In genomic region chr7:16313481-16314220, GRCm38 (mm10) we compare ENCODE assay signal across 8 mouse cellular contexts. TPM values are rescaled to one million over a fixed set of nuclear protein-coding genes. Genes with fewer than 3 reads are reported as not detected.
A peak's percentile ranks its signal among the peaks of the same experiment; 100 is the strongest.
DNase-seq lines count a peak whose midpoint lies in the region; ATAC-seq and TF ChIP-seq lines count a peak whose summit lies in the region.

No protein-coding gene starts in this region.

- TF ChIP-seq POLR2A in heart, adult 2 months (IDR thresholded peaks at IDR 0.05; ENCODE audit: insufficient read depth, low read depth, low read length) = peak; percentile 99
- TF ChIP-seq POLR2A in kidney, adult 2 months (IDR thresholded peaks at IDR 0.05; ENCODE audit: low read depth, low read length) = peak; percentile 86

- H3K27ac ChIP-seq in embryonic facial prominence, embryonic 12.5 days = peak overlapping the region; percentile 90
- H3K27ac ChIP-seq in heart, adult 2 months = peak overlapping the region; percentile 100
- H3K27ac ChIP-seq in kidney, adult 2 months (ENCODE audit: insufficient read depth, low read depth, low read length) = peak overlapping the region; percentile 91
- H3K27ac ChIP-seq in midbrain, postnatal 0 days (ENCODE audit: low read depth, low read length) = peak overlapping the region; percentile 93

- H3K4me3 ChIP-seq in embryonic facial prominence, embryonic 12.5 days = peak overlapping the region; percentile 71
- peak overlapping the region; percentile 83 for H3K4me3 ChIP-seq in heart, adult 2 months
- peak overlapping the region; percentile 83 for H3K4me3 ChIP-seq in kidney, adult 2 months (ENCODE audit: insufficient read depth, low read depth, low read length)
- peak overlapping the region; percentile 81 for H3K4me3 ChIP-seq in midbrain, postnatal 0 days (ENCODE audit: low read depth, low read length)

- intact Hi-C loops in heart, adult 2 months (cut with DNase I) = loop anchor here (1.0 to 10.0 kb wide), 4 partner anchors 19 to 421 kb away; partner anchors contain the start of genes Ap2s1 and Tmem160

- under 1% methylated on average over 60 of the region's 66 CpGs for WGBS in embryonic facial prominence, embryonic 12.5 days
- WGBS in heart, adult 2 months = under 1% methylated on average over 64 of the region's 66 CpGs
- WGBS in kidney, adult 2 months = 2% methylated on average over 66 of the region's 66 CpGs
- WGBS in midbrain, postnatal 0 days = under 1% methylated on average over 60 of the region's 66 CpGs

- no peaks in the 10 kb centered on the region for H3K36me3 ChIP-seq in embryonic facial prominence, embryonic 12.5 days
- H3K36me3 ChIP-seq in heart, adult 2 months (ENCODE audit: control insufficient read depth, insufficient read depth, low read length) = no peaks in the 10 kb centered on the region
- H3K36me3 ChIP-seq in kidney, adult 2 months (ENCODE audit: control insufficient read depth, insufficient read depth, low read length) = no peaks in the 10 kb centered on the region
- H3K36me3 ChIP-seq in midbrain, postnatal 0 days (ENCODE audit: insufficient read depth, low read length) = peaks cover 11% of the 10 kb centered on the region; the same call in 1 of the 2 replicates

- peak; percentile 83 for TF ChIP-seq EP300 in heart, adult 2 months (IDR thresholded peaks at IDR 0.05; ENCODE audit: insufficient read depth, low read depth, low read length)

- peaks cover 49% of the 10 kb centered on the region for H3K4me1 ChIP-seq in embryonic facial prominence, embryonic 12.5 days
- peaks cover 12% of the 10 kb centered on the region for H3K4me1 ChIP-seq in heart, adult 2 months (ENCODE audit: control insufficient read depth, insufficient read depth, low read length)
- H3K4me1 ChIP-seq in kidney, adult 2 months (ENCODE audit: control insufficient read depth, insufficient read depth, low read length) = peaks cover 13% of the 10 kb centered on the region; the same call in 1 of the 2 replicates
- peaks cover 13% of the 10 kb centered on the region for H3K4me1 ChIP-seq in midbrain, postnatal 0 days (ENCODE audit: insufficient read depth, low read length)

- H3K79me2 ChIP-seq in heart, adult 2 months (replicated peaks; ENCODE audit: control insufficient read depth, insufficient read depth, low read length) = no peaks in the 10 kb centered on the region

- H3K9ac ChIP-seq in embryonic facial prominence, embryonic 12.5 days = peak overlapping the region; percentile 68
- H3K9ac ChIP-seq in heart, adult 2 months (ENCODE audit: low read depth, low read length) = peak overlapping the region; percentile 100
- peak overlapping the region; percentile 89 for H3K9ac ChIP-seq in midbrain, postnatal 0 days (replicated peaks; ENCODE audit: low read length, poor library complexity, severe bottlenecking)

- H3K9me3 ChIP-seq in embryonic facial prominence, embryonic 12.5 days = no peaks in the 10 kb centered on the region
- no peaks in the 10 kb centered on the region for H3K9me3 ChIP-seq in midbrain, postnatal 0 days (ENCODE audit: low read length)

- DNase-seq in 3T3-L1 (ENCODE audit: low read depth, low spot score) (peak; percentile 76), liver (peak; percentile 92)
- peak; percentile 90 for DNase-seq in adrenal gland, postnatal 25 days
- peak; percentile 92 to 93 for DNase-seq in heart, adult 2 months
- DNase-seq in kidney, adult 2 months = peak; percentile 82
- DNase-seq in midbrain, postnatal 0 days (ENCODE audit: low spot score) = peak; percentile 80
- DNase-seq in spleen, postnatal 14 days (ENCODE audit: low spot score in 2 of 2) = peak; percentile 68 to 79

- TF ChIP-seq CTCF in heart, adult 2 months (IDR thresholded peaks at IDR 0.05) = peak; percentile 68
- TF ChIP-seq CTCF in kidney, adult 2 months (conservative IDR thresholded peaks at IDR 0.05; ENCODE audit: insufficient read depth, insufficient read length, low read depth, low read length) = 0 out of 2 replicates have a peak, but pooled peaks have one; percentile 1
- peak; percentile 31; the same call in 1 of the 2 replicates for TF ChIP-seq CTCF in midbrain, postnatal 0 days (IDR thresholded peaks at IDR 0.05)

- peaks cover 32% of the 10 kb centered on the region for H3K27me3 ChIP-seq in embryonic facial prominence, embryonic 12.5 days
- no peaks in the 10 kb centered on the region for H3K27me3 ChIP-seq in heart, adult 2 months (ENCODE audit: control insufficient read depth, insufficient read depth, low read length)
- no peaks in the 10 kb centered on the region for H3K27me3 ChIP-seq in kidney, adult 2 months (replicated peaks; ENCODE audit: control insufficient read depth, insufficient read depth, low read length)
- no peaks in the 10 kb centered on the region for H3K27me3 ChIP-seq in midbrain, postnatal 0 days (ENCODE audit: insufficient read depth, low read length)

- peak overlapping the region; percentile 98 for H3K4me2 ChIP-seq in embryonic facial prominence, embryonic 12.5 days (replicated peaks)
- H3K4me2 ChIP-seq in midbrain, postnatal 0 days (ENCODE audit: low read depth, low read length, poor library complexity, severe bottlenecking) = peak overlapping the region; percentile 97

- ATAC-seq in embryonic facial prominence, embryonic 12.5 days (ENCODE audit: insufficient number of reproducible peaks, insufficient read depth, low FRiP score, low TSS enrichment) = peak; percentile 68
- peak; percentile 59 for ATAC-seq in midbrain, postnatal 0 days (ENCODE audit: low FRiP score)

RNA-seq across cellular contexts. Expression of gene Bbc3, which starts 5.5 kb away (rescaled TPM):
- total RNA-seq in adrenal gland, postnatal 25 days (2021) = 6.8 and 11.5 TPM in 2 replicates
- 7.4 and 8.5 TPM in 2 replicates for polyA plus RNA-seq in embryonic facial prominence, embryonic 12.5 days (2016; fragmentation: Nextera tagmentation; extraction: Ambion mirVana)
- total RNA-seq in heart, adult 2 months (2021) = 1 to 10 TPM; 2.1 to 3.2 TPM
- 2.4 and 3.3 TPM in 2 replicates for polyA plus RNA-seq in heart, adult 2 months (2012; rRNA removed)
- 5.1 and 5.2 TPM in 2 replicates for polyA plus RNA-seq in kidney, adult 2 months (2012; rRNA removed)
- 45.1 and 50.6 TPM in 2 replicates for total RNA-seq in midbrain, postnatal 0 days (2014; rRNA removed)
- 38.9 and 39.0 TPM in 2 replicates for polyA plus RNA-seq in midbrain, postnatal 0 days (2015; fragmentation: Nextera tagmentation; extraction: Ambion mirVana)

RNA-seq across cellular contexts. Expression of gene Ccdc9, which starts 27.1 kb away (rescaled TPM):
- 83.5 and 93.6 TPM in 2 replicates for total RNA-seq in adrenal gland, postnatal 25 days (2021)
- polyA plus RNA-seq in embryonic facial prominence, embryonic 12.5 days (2016; fragmentation: Nextera tagmentation; extraction: Ambion mirVana) = 45.7 and 49.2 TPM in 2 replicates
- 10 to 100 TPM; 33.1 to 46.7 TPM for total RNA-seq in heart, adult 2 months (2021)
- polyA plus RNA-seq in heart, adult 2 months (2012; rRNA removed) = 21.8 and 22.1 TPM in 2 replicates
- 23.3 and 24.3 TPM in 2 replicates for polyA plus RNA-seq in kidney, adult 2 months (2012; rRNA removed)
- total RNA-seq in midbrain, postnatal 0 days (2014; rRNA removed) = 31.5 and 35.0 TPM in 2 replicates
- polyA plus RNA-seq in midbrain, postnatal 0 days (2015; fragmentation: Nextera tagmentation; extraction: Ambion mirVana) = 12.7 and 13.6 TPM in 2 replicates

RNA-seq across cellular contexts. Expression of gene Inafm1, which starts 40.2 kb away (rescaled TPM):
- total RNA-seq in adrenal gland, postnatal 25 days (2021) = 15.6 and 26.0 TPM in 2 replicates
- polyA plus RNA-seq in embryonic facial prominence, embryonic 12.5 days (2016; fragmentation: Nextera tagmentation; extraction: Ambion mirVana) = 22.8 and 24.8 TPM in 2 replicates
- 10 to 100 TPM; 15.4 to 17.4 TPM for total RNA-seq in heart, adult 2 months (2021)
- 12.8 and 16.3 TPM in 2 replicates for polyA plus RNA-seq in heart, adult 2 months (2012; rRNA removed)
- polyA plus RNA-seq in kidney, adult 2 months (2012; rRNA removed) = 23.1 and 30.7 TPM in 2 replicates
- total RNA-seq in midbrain, postnatal 0 days (2014; rRNA removed) = 58.2 and 60.5 TPM in 2 replicates
- polyA plus RNA-seq in midbrain, postnatal 0 days (2015; fragmentation: Nextera tagmentation; extraction: Ambion mirVana) = 84.2 and 84.5 TPM in 2 replicates

RNA-seq across cellular contexts. Expression of gene C5ar1, which starts 54.3 kb away (rescaled TPM):
- total RNA-seq in adrenal gland, postnatal 25 days (2021) = 2.0 and 3.2 TPM in 2 replicates
- 0.87 and 1.1 TPM in 2 replicates for polyA plus RNA-seq in embryonic facial prominence, embryonic 12.5 days (2016; fragmentation: Nextera tagmentation; extraction: Ambion mirVana)
- total RNA-seq in heart, adult 2 months (2021) = 1 to 10 TPM; 7.9 to 8.1 TPM
- 10.0 TPM in 2 replicates for polyA plus RNA-seq in heart, adult 2 months (2012; rRNA removed)
- 3.4 and 4.2 TPM in 2 replicates for polyA plus RNA-seq in kidney, adult 2 months (2012; rRNA removed)
- 0.85 and 1.4 TPM in 2 replicates for total RNA-seq in midbrain, postnatal 0 days (2014; rRNA removed)
- polyA plus RNA-seq in midbrain, postnatal 0 days (2015; fragmentation: Nextera tagmentation; extraction: Ambion mirVana) = 1.4 TPM in 2 replicates

Comparison
In these comparisons a context has a peak if more than half of its experiments do, and no peak if none do; other contexts are left out.
1. Peak in every context shown above with its lines: DNase-seq, ATAC-seq, H3K4me3 ChIP-seq and H3K27ac ChIP-seq.
2. CTCF ChIP-seq: peak in every context shown above with its lines; median percentile 68 in heart, adult 2 months; 31 in midbrain, postnatal 0 days; 1 in kidney, adult 2 months.